Mouse (Mus musculus) left cerebral cortex, postnatal 4 days (tissue): ENCODE measurements around the gene Tecpr1. TPM values are rescaled to one million over a fixed set of nuclear protein-coding genes. Genes with fewer than 3 reads are reported as not detected.

Source experiments
- DNase-seq: peaks from one replicate; pipeline ENCODE4 v3.0.0-alpha.2; 2022
- intact Hi-C: fragments of 180-260 bp; cut with DNase I; formaldehyde crosslinking; loops from one replicate; pipeline ENCODE4 v1.15.1; 2025
- total RNA-seq, 2 experiments: library from RNA; stranded (reverse); gene quantifications; 2 replicates each; pipeline ENCODE4 v1.2.3; 2021

Gene Tecpr1
- total RNA-seq, 2 experiments from 2014 or later: 72.6 to 83.1 TPM

- DNase-seq: no peak
- intact Hi-C loops: no loop called here
Measured at GRCm38 (mm10) chr5:144253212-144253611, 29.8 kb upstream of the Tecpr1 start.

GRCm38 (mm10) chr5:144251876-144252577, 28.6 kb upstream of the Tecpr1 start:
- intact Hi-C loops: no loop called here
- no peak for DNase-seq

GRCm38 (mm10) chr5:144249871-144250270, 26.5 kb upstream of the Tecpr1 start:
- DNase-seq: no peak
- intact Hi-C loops: no loop called here

GRCm38 (mm10) chr5:144247906-144248585, 24.6 kb upstream of the Tecpr1 start:
- DNase-seq: no peak
- intact Hi-C loops: no loop called here

GRCm38 (mm10) chr5:144247307-144247706, 23.9 kb upstream of the Tecpr1 start:
- intact Hi-C loops: no loop called here
- no peak for DNase-seq

GRCm38 (mm10) chr5:144246669-144247068, 23.3 kb upstream of the Tecpr1 start:
- intact Hi-C loops: no loop called here
- DNase-seq: no peak

GRCm38 (mm10) chr5:144245592-144245991, 22.2 kb upstream of the Tecpr1 start:
- no peak for DNase-seq
- intact Hi-C loops: no loop called here

- intact Hi-C loops: no loop called here
- no peak for DNase-seq
Measured at GRCm38 (mm10) chr5:144243901-144244487, 20.6 kb upstream of the Tecpr1 start, which contains the start of gene Bri3. Bri3 (plus strand) TSS chr5:144244437.

- intact Hi-C loops: no loop called here
- DNase-seq: no peak
Measured at GRCm38 (mm10) chr5:144238969-144239368, 15.6 kb upstream of the Tecpr1 start.

- intact Hi-C loops: no loop called here
- DNase-seq: no peak
Measured at GRCm38 (mm10) chr5:144234714-144235113, 11.3 kb upstream of the Tecpr1 start.

GRCm38 (mm10) chr5:144234222-144234621, 10.8 kb upstream of the Tecpr1 start:
- no peak for DNase-seq
- intact Hi-C loops: no loop called here

- DNase-seq: no peak
- intact Hi-C loops: no loop called here
Measured at GRCm38 (mm10) chr5:144232531-144232930, 9.1 kb upstream of the Tecpr1 start.

GRCm38 (mm10) chr5:144231410-144231809, 8.0 kb upstream of the Tecpr1 start:
- intact Hi-C loops: no loop called here
- DNase-seq: no peak

- intact Hi-C loops: no loop called here
- DNase-seq: no peak
Measured at GRCm38 (mm10) chr5:144230216-144230615, 6.8 kb upstream of the Tecpr1 start.

GRCm38 (mm10) chr5:144226220-144226619, 2.8 kb upstream of the Tecpr1 start:
- DNase-seq: no peak
- intact Hi-C loops: no loop called here

- intact Hi-C loops: no loop called here
- no peak for DNase-seq
Measured at GRCm38 (mm10) chr5:144223899-144224816, 743 bp upstream of the Tecpr1 start.

- intact Hi-C loops: no loop called here
- DNase-seq: peak; percentile 68
Measured at GRCm38 (mm10) chr5:144222811-144223502, 458 bp downstream of the Tecpr1 start.

GRCm38 (mm10) chr5:144221305-144221704, 2.1 kb downstream of the Tecpr1 start:
- DNase-seq: no peak
- intact Hi-C loops: no loop called here

- DNase-seq: no peak
- intact Hi-C loops: no loop called here
Measured at GRCm38 (mm10) chr5:144219936-144220335, 3.5 kb downstream of the Tecpr1 start.

- no peak for DNase-seq
- intact Hi-C loops: no loop called here
Measured at GRCm38 (mm10) chr5:144219306-144219705, 4.1 kb downstream of the Tecpr1 start.
